Mouse (Mus musculus) C2C12 (cell line): ENCODE data around the gene 4930535I16Rik.
A peak's percentile ranks its signal among the peaks of the same experiment; 100 is the strongest.

Experiments used
- CTCF ChIP-seq: IDR thresholded peaks from one replicate; pipeline ENCODE4 v1.5.1; 2011; ENCODE audit not compliant: control insufficient read depth, insufficient read depth, insufficient read length
- FOSL1 ChIP-seq: IDR thresholded peaks from one replicate; pipeline ENCODE4 v1.8.0; 2011; ENCODE audit warnings: mild to moderate bottlenecking, low read length; ENCODE audit not compliant: poor library complexity, insufficient read depth, severe bottlenecking
- MYOG ChIP-seq: IDR thresholded peaks from one replicate; pipeline ENCODE4 v1.6.1; 2011; ENCODE audit not compliant: control insufficient read depth, insufficient read length; ENCODE audit errors: extremely low read depth
- USF1 ChIP-seq: IDR thresholded peaks from one replicate; pipeline ENCODE4 v1.6.1; 2011; ENCODE audit warnings: low read depth, mild to moderate bottlenecking, control low read depth, moderate library complexity

DNA sequence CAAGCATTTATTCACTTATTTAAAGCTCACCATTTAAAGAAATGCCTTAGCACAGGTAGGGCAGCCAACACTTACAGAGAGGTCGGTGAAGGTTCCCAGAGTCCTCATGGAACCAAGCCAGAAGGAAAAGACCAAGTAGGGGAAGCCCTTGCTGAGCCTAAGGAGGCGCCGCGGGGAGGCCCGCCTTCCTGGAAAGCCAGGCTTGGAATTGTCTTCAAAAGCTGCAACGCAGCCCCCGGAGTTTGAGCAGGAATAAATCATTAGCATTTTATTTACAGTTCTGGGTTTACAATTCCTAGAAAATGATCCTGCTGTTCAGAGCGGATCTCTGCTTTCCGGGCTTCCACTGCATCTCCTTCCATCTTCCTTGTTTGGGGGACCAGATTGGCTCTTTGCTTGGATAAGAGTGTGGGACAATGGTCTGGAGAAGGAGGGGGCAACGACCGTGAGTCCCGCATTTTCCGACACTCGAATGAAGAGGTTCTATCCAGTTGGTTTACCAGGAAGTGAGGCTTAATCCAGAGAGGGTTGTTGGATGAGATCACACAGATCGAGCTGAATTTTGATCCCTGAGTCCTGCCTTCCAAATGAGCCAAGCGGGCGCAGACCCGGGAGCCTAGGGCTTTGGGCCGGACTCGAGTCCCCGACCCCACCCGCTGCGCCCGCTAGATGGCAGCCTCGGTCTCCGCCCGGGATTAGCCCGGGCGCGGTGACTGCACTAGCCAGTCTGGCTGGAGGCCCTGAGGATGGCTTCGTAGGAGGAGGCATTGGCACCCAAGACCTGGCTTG lies 39.1 kb upstream of the 4930535I16Rik start:
- TF ChIP-seq FOSL1 (no peak), CTCF (peak; percentile 82), USF1 (no peak), MYOG (no peak)
